Mouse (Mus musculus): ENCODE results near the gene Olfr523. TPM values are rescaled to one million over a fixed set of nuclear protein-coding genes. Genes with fewer than 3 reads are reported as not detected.
A peak's percentile ranks its signal among the peaks of the same experiment; 100 is the strongest.

Gene Olfr523
- total and polyA plus RNA-seq, 3 experiments = not detected

- peaks cover 13 to 21% of the 10 kb centered on the region in 2 experiments for H3K36me3 ChIP-seq (replicated peaks in 1 of 2; ENCODE audit: control insufficient read depth in 1 of 2, insufficient read depth in 1 of 2, low read length in 1 of 2)
- H3K4me2 ChIP-seq (ENCODE audit: insufficient read depth, low read depth, poor library complexity, severe bottlenecking) = peak overlapping the region; percentile 86
- H3K9me3 ChIP-seq (replicated peaks; ENCODE audit: low read length) = no peaks in the 10 kb centered on the region
- peak; percentile 96 for DNase-seq (ENCODE audit: extremely low read depth)
- H3K27ac ChIP-seq (ENCODE audit: insufficient read depth, low read depth) = peak overlapping the region; percentile 93
- H3K4me1 ChIP-seq (ENCODE audit: control insufficient read depth in 1 of 2, insufficient read depth in 2 of 2) = peaks cover 20 to 75% of the 10 kb centered on the region in 2 experiments
- in situ Hi-C loops (cut with MboI; ENCODE audit: low pct_ligation_motif_present, low pct_unique_long_range_greater_than_20kb, low sequenced_read_pairs) = no loop called here
- dilution Hi-C loops (cut with MboI; ENCODE audit: extremely low pct_ligation_motif_present, extremely low pct_unique_long_range_greater_than_20kb, low sequenced_read_pairs) = no loop called here
- peak overlapping the region; percentile 47 to 90 (median 84) for H3K4me3 ChIP-seq (replicated peaks in 1 of 3; ENCODE audit: low read depth in 2 of 3, low read length in 2 of 3, poor library complexity in 1 of 3)
- no peaks in the 10 kb centered on the region for H3K27me3 ChIP-seq (replicated peaks)
- H3K9ac ChIP-seq (ENCODE audit: insufficient read depth, low read depth) = peak overlapping the region; percentile 89
- TF ChIP-seq RAD21 (IDR thresholded peaks at IDR 0.05; ENCODE audit: low read depth, low read length) = no peak
- TF ChIP-seq ZKSCAN1 (IDR thresholded peaks at IDR 0.05; ENCODE audit: borderline replicate concordance, low read depth, low read length) = no peak
- TF ChIP-seq MYC (IDR thresholded peaks at IDR 0.05; ENCODE audit: low read depth, low read length) = no peak
- no peak for TF ChIP-seq GABPA (IDR thresholded peaks at IDR 0.05; ENCODE audit: insufficient replicate concordance, low read depth, low read length)
- TF ChIP-seq CTCF (conservative IDR thresholded peaks at IDR 0.05 in 1 of 2, IDR thresholded peaks at IDR 0.05 in 1 of 2; ENCODE audit: low read depth in 2 of 2, low read length in 2 of 2) = no peak
- no peak for TF ChIP-seq USF2 (conservative IDR thresholded peaks at IDR 0.05; ENCODE audit: low read depth, low read length)
- no peak for TF ChIP-seq SMC3 (IDR thresholded peaks at IDR 0.05; ENCODE audit: low read depth, low read length)
- no peak for TF ChIP-seq CHD1 (IDR thresholded peaks at IDR 0.05; ENCODE audit: low read depth, low read length)
- no peak for TF ChIP-seq JUND (conservative IDR thresholded peaks at IDR 0.05; ENCODE audit: low read depth, low read length)
- TF ChIP-seq ZMIZ1 (IDR thresholded peaks at IDR 0.05; ENCODE audit: low read depth, low read length) = peak; percentile 75; the same call in 1 of the 2 replicates
- peak; percentile 94 for TF ChIP-seq TBP (conservative IDR thresholded peaks at IDR 0.05; ENCODE audit: low read depth, low read length)
- no peak for TF ChIP-seq MAFK (IDR thresholded peaks at IDR 0.05; ENCODE audit: insufficient replicate concordance, low read length)
- TF ChIP-seq USF1 (IDR thresholded peaks at IDR 0.05; ENCODE audit: low read depth, low read length) = no peak
- peak; percentile 39; the same call in 1 of the 2 replicates for TF ChIP-seq POLR2AphosphoS2 (IDR thresholded peaks at IDR 0.05; ENCODE audit: low read depth, low read length)
- TF ChIP-seq ZC3H11A (IDR thresholded peaks at IDR 0.05; ENCODE audit: low read depth, low read length) = no peak
- no peak; the same call in 1 of the 2 replicates for TF ChIP-seq IRF4 (IDR thresholded peaks at IDR 0.05; ENCODE audit: low read depth, low read length)
- TF ChIP-seq MAZ (IDR thresholded peaks at IDR 0.05; ENCODE audit: low read depth, low read length) = peak; percentile 24; the same call in 1 of the 2 replicates
- TF ChIP-seq MXI1 (IDR thresholded peaks at IDR 0.05; ENCODE audit: low read depth, low read length) = no peak
- no peak for TF ChIP-seq E2F4 (IDR thresholded peaks at IDR 0.05; ENCODE audit: insufficient replicate concordance, low read depth, low read length)
- TF ChIP-seq SIN3A (IDR thresholded peaks at IDR 0.05; ENCODE audit: low read length) = peak; percentile 43; the same call in 1 of the 2 replicates
- peak; percentile 13; the same call in 1 of the 2 replicates for TF ChIP-seq MAX (IDR thresholded peaks at IDR 0.05; ENCODE audit: low read length)
- no peak for TF ChIP-seq ZNF384 (IDR thresholded peaks at IDR 0.05; ENCODE audit: low read depth, low read length)
- TF ChIP-seq UBTF (IDR thresholded peaks at IDR 0.05; ENCODE audit: low read depth, low read length) = no peak
- TF ChIP-seq EP300 (IDR thresholded peaks at IDR 0.05; ENCODE audit: low read length) = no peak
- TF ChIP-seq PAX5 (IDR thresholded peaks at IDR 0.05; ENCODE audit: low read length) = no peak
- TF ChIP-seq RCOR1 (conservative IDR thresholded peaks at IDR 0.05; ENCODE audit: low read depth, low read length) = no peak
- TF ChIP-seq POLR2A (IDR thresholded peaks at IDR 0.05; ENCODE audit: low read depth, low read length) = peak; percentile 71
- TF ChIP-seq ELF1 (IDR thresholded peaks at IDR 0.05; ENCODE audit: low read depth, low read length) = peak; percentile 57
- no peak for TF ChIP-seq ETS1 (conservative IDR thresholded peaks at IDR 0.05; ENCODE audit: low read depth, low read length)
- no peak for TF ChIP-seq JUN (IDR thresholded peaks at IDR 0.05; ENCODE audit: insufficient read depth, low read depth, low read length)
- TF ChIP-seq NELFE (IDR thresholded peaks at IDR 0.05; ENCODE audit: low read depth, low read length) = 0 out of 2 replicates have a peak, but pooled peaks have one; percentile 10
- TF ChIP-seq CHD2 (IDR thresholded peaks at IDR 0.05; ENCODE audit: low read length) = no peak
- TF ChIP-seq HCFC1 (IDR thresholded peaks at IDR 0.05; ENCODE audit: low read depth, low read length) = peak; percentile 48; the same call in 1 of the 2 replicates
- peak; percentile 78 for TF ChIP-seq NRF1 (IDR thresholded peaks at IDR 0.05; ENCODE audit: low read depth, low read length)
- TF ChIP-seq TCF12 (IDR thresholded peaks at IDR 0.05; ENCODE audit: low read depth, low read length) = peak; percentile 51; the same call in 1 of the 2 replicates
- TF ChIP-seq BHLHE40 (IDR thresholded peaks at IDR 0.05; ENCODE audit: low read depth, low read length) = no peak
- no peak for TF ChIP-seq KAT2A (IDR thresholded peaks at IDR 0.05; ENCODE audit: insufficient replicate concordance, low read length)
- TF ChIP-seq MEF2A (IDR thresholded peaks at IDR 0.05; ENCODE audit: borderline replicate concordance, low read depth, low read length) = peak; percentile 18
- peaks cover 3% of the 10 kb centered on the region for H3K79me2 ChIP-seq (replicated peaks; ENCODE audit: control insufficient read depth, extremely low read depth, insufficient read depth, poor library complexity, severe bottlenecking)
These were observed 47.6 kb upstream of the Olfr523 start for GRCm38 (mm10) chr7:140125278-140126021.

All from CH12.LX (cell line).